Comparison of ENCODE assay signal across 14 mouse cellular contexts in the genomic region with DNA sequence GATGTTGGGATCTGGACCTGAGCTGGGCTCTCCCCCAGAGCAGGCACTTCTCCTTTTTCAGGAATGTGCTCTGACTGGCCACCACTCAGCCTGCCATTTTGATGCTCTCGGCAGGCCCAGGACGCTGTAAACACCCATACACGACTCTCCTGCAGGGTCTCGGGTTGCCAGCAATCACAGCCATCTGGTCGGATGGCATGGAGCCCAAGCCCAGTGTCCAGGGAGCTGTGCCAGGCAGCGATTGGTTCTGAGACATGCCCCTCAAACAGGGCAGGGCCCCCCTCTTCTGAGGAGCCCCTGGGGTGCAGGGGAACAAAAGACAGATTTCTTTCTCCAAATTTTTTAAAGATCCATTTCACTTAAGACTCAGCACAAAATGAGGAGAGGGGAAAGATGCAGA.
A peak's percentile ranks its signal among the peaks of the same experiment; 100 is the strongest.
DNase-seq lines count a peak whose midpoint lies in the region; ATAC-seq and TF ChIP-seq lines count a peak whose summit lies in the region.
"Had no signal": no experiment of that assay in that cellular context is flagged by ENCODE, and none has a peak within 500 bp of the region (broad histone marks: within the 10 kb centered on the region; RNA-seq: fewer than 3 reads in every experiment).

No protein-coding gene starts in this region.

- H3K4me3 ChIP-seq in forebrain, embryonic 13.5 days = no peak overlapping the region
- H3K4me3 ChIP-seq in forebrain, embryonic 11.5 days (ENCODE audit: low read depth, low read length) = no peak overlapping the region
- H3K4me3 ChIP-seq in embryonic facial prominence, embryonic 15.5 days (replicated peaks) = no peak overlapping the region
- no peak overlapping the region for H3K4me3 ChIP-seq in limb, embryonic 15.5 days

- 21% methylated on average over 6 of the region's 6 CpGs for WGBS in forebrain, embryonic 13.5 days
- 54% methylated on average over 6 of the region's 6 CpGs for WGBS in forebrain, embryonic 11.5 days
- WGBS in embryonic facial prominence, embryonic 15.5 days = 15% methylated on average over 6 of the region's 6 CpGs
- 13% methylated on average over 6 of the region's 6 CpGs for WGBS in limb, embryonic 15.5 days

- H3K9ac ChIP-seq in forebrain, embryonic 13.5 days = no peak overlapping the region
- H3K9ac ChIP-seq in forebrain, embryonic 11.5 days (ENCODE audit: low read length) = no peak overlapping the region
- no peak overlapping the region for H3K9ac ChIP-seq in embryonic facial prominence, embryonic 15.5 days
- H3K9ac ChIP-seq in limb, embryonic 15.5 days = no peak overlapping the region

- peaks cover 19% of the 10 kb centered on the region for H3K4me1 ChIP-seq in forebrain, embryonic 13.5 days
- 0 out of 2 replicates have a peak, but pooled peaks cover 1% of the 10 kb centered on the region for H3K4me1 ChIP-seq in forebrain, embryonic 11.5 days (replicated peaks; ENCODE audit: control insufficient read depth, insufficient read depth, low read length)
- peaks cover 22% of the 10 kb centered on the region for H3K4me1 ChIP-seq in embryonic facial prominence, embryonic 15.5 days
- peaks cover 11% of the 10 kb centered on the region for H3K4me1 ChIP-seq in limb, embryonic 15.5 days

- no peaks in the 10 kb centered on the region for H3K9me3 ChIP-seq in forebrain, embryonic 13.5 days (replicated peaks)
- no peaks in the 10 kb centered on the region for H3K9me3 ChIP-seq in forebrain, embryonic 11.5 days (ENCODE audit: control insufficient read depth, low read length)
- H3K9me3 ChIP-seq in embryonic facial prominence, embryonic 15.5 days (replicated peaks) = no peaks in the 10 kb centered on the region
- no peaks in the 10 kb centered on the region for H3K9me3 ChIP-seq in limb, embryonic 15.5 days

- peak; percentile 90 for ATAC-seq in forebrain, embryonic 13.5 days
- ATAC-seq in forebrain, embryonic 11.5 days (replicated peaks; ENCODE audit: low FRiP score) = no peak
- ATAC-seq in embryonic facial prominence, embryonic 15.5 days (ENCODE audit: insufficient number of reproducible peaks, low FRiP score, low TSS enrichment, low read depth) = peak; percentile 74; the same call in 1 of the 2 replicates
- ATAC-seq in limb, embryonic 15.5 days (ENCODE audit: insufficient number of reproducible peaks, low FRiP score, low TSS enrichment, low read depth) = no peak
- ATAC-seq in megakaryocyte, adult 5-6 weeks (ENCODE audit: poor library complexity, severe bottlenecking) = no peak
- ATAC-seq in inflammation-experienced regulatory T-cells, adult 6 months = no peak

- intact Hi-C loops in heart, postnatal 10 days (cut with DNase I) = no loop called here

- H3K4me2 ChIP-seq in forebrain, embryonic 13.5 days = peak overlapping the region; percentile 19; the same call in 1 of the 2 replicates
- H3K4me2 ChIP-seq in forebrain, embryonic 11.5 days (ENCODE audit: low read depth, low read length, severe bottlenecking) = no peak overlapping the region
- no peak overlapping the region for H3K4me2 ChIP-seq in embryonic facial prominence, embryonic 15.5 days (replicated peaks)
- no peak overlapping the region for H3K4me2 ChIP-seq in limb, embryonic 15.5 days

- H3K27me3 ChIP-seq in forebrain, embryonic 13.5 days = no peaks in the 10 kb centered on the region
- no peaks in the 10 kb centered on the region for H3K27me3 ChIP-seq in forebrain, embryonic 11.5 days (ENCODE audit: control insufficient read depth, insufficient read depth, low read length)
- H3K27me3 ChIP-seq in embryonic facial prominence, embryonic 15.5 days = no peaks in the 10 kb centered on the region
- H3K27me3 ChIP-seq in limb, embryonic 15.5 days = no peaks in the 10 kb centered on the region

- TF ChIP-seq POLR2A in brain, embryonic 14.5 days (IDR thresholded peaks at IDR 0.05; ENCODE audit: borderline replicate concordance, extremely low read depth, insufficient read depth, insufficient read length, poor library complexity, severe bottlenecking) = no peak

- peak overlapping the region; percentile 74 for H3K27ac ChIP-seq in forebrain, embryonic 13.5 days
- H3K27ac ChIP-seq in forebrain, embryonic 11.5 days (ENCODE audit: low read depth, low read length) = no peak overlapping the region
- peak overlapping the region; percentile 71 for H3K27ac ChIP-seq in embryonic facial prominence, embryonic 15.5 days (replicated peaks)
- H3K27ac ChIP-seq in limb, embryonic 15.5 days = peak overlapping the region; percentile 24; the same call in 1 of the 2 replicates

- TF ChIP-seq CTCF in brain, embryonic 14.5 days (IDR thresholded peaks at IDR 0.05; ENCODE audit: borderline replicate concordance, extremely low read depth, insufficient read depth, insufficient read length) = no peak

- DNase-seq in forebrain, embryonic 11.5 days (ENCODE audit: low spot score) = no peak
- peak; percentile 92 for DNase-seq in brain, embryonic 14.5 days (ENCODE audit: low read depth)
- DNase-seq in heart, postnatal 10 days = no peak
- DNase-seq: adrenal gland, postnatal 10 days; B cell, adult 2 months; gastrocnemius, postnatal 25 days; heart, postnatal 4 days; kidney, postnatal 36 days; liver had no signal

- H3K36me3 ChIP-seq in forebrain, embryonic 13.5 days (ENCODE audit: poor library complexity, severe bottlenecking) = no peaks in the 10 kb centered on the region
- no peaks in the 10 kb centered on the region for H3K36me3 ChIP-seq in forebrain, embryonic 11.5 days (ENCODE audit: control insufficient read depth, insufficient read depth, low read length)
- no peaks in the 10 kb centered on the region for H3K36me3 ChIP-seq in embryonic facial prominence, embryonic 15.5 days
- no peaks in the 10 kb centered on the region for H3K36me3 ChIP-seq in limb, embryonic 15.5 days

Comparison
In these comparisons a context has a peak if more than half of its experiments do, and no peak if none do; other contexts are left out.
1. ATAC-seq: peak in forebrain, embryonic 13.5 days (single experiment) and embryonic facial prominence, embryonic 15.5 days (single experiment); none in forebrain, embryonic 11.5 days (single experiment), limb, embryonic 15.5 days (single experiment), megakaryocyte, adult 5-6 weeks (single experiment) and inflammation-experienced regulatory T-cells, adult 6 months (single experiment).